Mouse (Mus musculus) left cerebral cortex, adult 2 months (tissue): ENCODE measurements at regions not wholly inside any gene's neighbourhood (a gene's known extent, or its start where the extent isn't known, plus 50 kb on each side); places are given as distances from the start of the nearest gene placed in this dataset.

Experiments used
- DNase-seq, 2 experiments: peaks; one replicate each; pipeline ENCODE4 v3.0.0; 2021 to 2022; ENCODE audit warnings: low spot score in 2 of 2, mixed read lengths in 1 of 2; ENCODE audit errors: extremely low spot score in 1 of 2
- H3K27ac ChIP-seq: fragments of 200-600 bp; 2 replicates; pipeline ENCODE4 v1.8.1; 2022
- H3K4me3 ChIP-seq: fragments of 200-600 bp; 2 replicates; pipeline ENCODE4 v1.8.1; 2022
- CTCF ChIP-seq: fragments of 200-600 bp; IDR thresholded peaks from 2 replicates; pipeline ENCODE4 v1.8.1; 2022; ENCODE audit warnings: antibody characterized with exemption, mild to moderate bottlenecking, moderate library complexity
- intact Hi-C: fragments of 180-260 bp; cut with DNase I; formaldehyde crosslinking; loops from one replicate; pipeline ENCODE4 v1.15.1; 2025

DNA sequence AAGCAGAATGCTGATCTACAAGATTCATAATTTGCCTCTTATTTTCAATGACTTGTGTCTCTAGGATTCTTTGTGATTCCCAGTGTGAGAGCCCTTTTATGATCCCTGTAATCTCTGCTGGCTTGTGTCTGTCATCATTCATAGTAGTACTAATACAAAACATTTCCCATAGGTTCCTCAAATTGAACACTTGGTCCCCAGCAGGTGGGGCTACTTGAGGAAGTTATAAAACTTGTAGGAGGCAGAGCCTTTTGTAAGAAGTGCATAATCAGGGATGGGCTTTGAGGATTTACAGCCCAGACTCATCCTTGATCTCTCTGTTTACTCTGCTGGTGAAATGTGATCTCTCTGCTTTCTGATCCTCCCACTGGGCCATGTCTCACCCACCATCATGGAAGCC, 743.6 kb downstream of the Adgrl2 start:
- intact Hi-C loops, result no loop called here
- DNase-seq, result no peak
- H3K27ac ChIP-seq, result no peak overlapping the region
- no peak for TF ChIP-seq CTCF
- H3K4me3 ChIP-seq, result no peak overlapping the region

GRCm38 (mm10) chr3:148238093-148238492, 752.3 kb downstream of the Adgrl2 start:
- no peak for DNase-seq
- TF ChIP-seq CTCF, result no peak
- Histone ChIP-seq H3K27ac (no peak overlapping the region), H3K4me3 (no peak overlapping the region)
- intact Hi-C loops, result no loop called here

DNA sequence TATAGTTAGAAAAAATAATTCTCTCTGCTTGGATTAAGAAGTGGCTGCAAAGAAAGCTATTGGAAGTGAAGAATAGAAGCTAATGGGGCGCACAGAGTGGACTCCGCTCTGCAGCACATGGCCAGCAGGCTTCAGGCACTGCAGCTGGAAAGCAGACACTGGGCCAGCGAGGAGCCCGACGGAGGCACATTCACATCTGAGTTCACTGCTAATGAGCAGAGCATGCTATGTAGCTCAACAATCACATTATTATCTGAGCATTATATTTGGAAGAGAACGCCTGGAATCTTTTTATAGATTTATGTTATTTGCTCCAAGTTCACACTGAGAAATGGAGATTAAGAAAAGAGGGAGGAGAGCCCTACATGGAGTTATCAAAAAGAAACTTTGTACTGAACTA, 752.8 kb downstream of the Adgrl2 start:
- intact Hi-C loops, result no loop called here
- TF ChIP-seq CTCF, result no peak
- no peak for DNase-seq
- Histone ChIP-seq H3K27ac (no peak overlapping the region), H3K4me3 (no peak overlapping the region)

- intact Hi-C loops, result no loop called here
- H3K4me3 ChIP-seq, result no peak overlapping the region
- no peak overlapping the region for H3K27ac ChIP-seq
- no peak for TF ChIP-seq CTCF
- no peak for DNase-seq
Observed at GRCm38 (mm10) chr3:148233616-148234015, 756.7 kb downstream of the Adgrl2 start.

DNA sequence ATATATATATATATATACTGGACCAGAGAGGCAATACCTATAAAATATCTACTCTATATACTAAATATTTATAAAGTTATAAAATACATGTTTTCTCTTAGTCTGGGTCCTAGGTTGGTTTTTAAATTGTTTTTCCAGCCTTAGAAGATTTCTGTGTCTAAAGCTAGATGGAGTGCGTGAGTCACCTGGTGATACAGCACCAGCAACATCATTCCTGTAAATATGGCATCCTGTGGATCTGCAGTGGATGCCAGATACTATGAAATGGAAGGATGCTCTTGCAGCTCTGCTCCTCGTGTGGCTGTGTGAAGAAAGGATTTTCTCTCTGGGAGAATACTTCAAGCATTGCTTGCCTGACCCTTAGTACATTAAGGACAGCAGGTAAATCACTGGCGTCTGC, 761.2 kb downstream of the Adgrl2 start:
- Histone ChIP-seq H3K27ac (no peak overlapping the region), H3K4me3 (no peak overlapping the region)
- DNase-seq, result no peak
- no peak for TF ChIP-seq CTCF
- intact Hi-C loops, result no loop called here

DNA sequence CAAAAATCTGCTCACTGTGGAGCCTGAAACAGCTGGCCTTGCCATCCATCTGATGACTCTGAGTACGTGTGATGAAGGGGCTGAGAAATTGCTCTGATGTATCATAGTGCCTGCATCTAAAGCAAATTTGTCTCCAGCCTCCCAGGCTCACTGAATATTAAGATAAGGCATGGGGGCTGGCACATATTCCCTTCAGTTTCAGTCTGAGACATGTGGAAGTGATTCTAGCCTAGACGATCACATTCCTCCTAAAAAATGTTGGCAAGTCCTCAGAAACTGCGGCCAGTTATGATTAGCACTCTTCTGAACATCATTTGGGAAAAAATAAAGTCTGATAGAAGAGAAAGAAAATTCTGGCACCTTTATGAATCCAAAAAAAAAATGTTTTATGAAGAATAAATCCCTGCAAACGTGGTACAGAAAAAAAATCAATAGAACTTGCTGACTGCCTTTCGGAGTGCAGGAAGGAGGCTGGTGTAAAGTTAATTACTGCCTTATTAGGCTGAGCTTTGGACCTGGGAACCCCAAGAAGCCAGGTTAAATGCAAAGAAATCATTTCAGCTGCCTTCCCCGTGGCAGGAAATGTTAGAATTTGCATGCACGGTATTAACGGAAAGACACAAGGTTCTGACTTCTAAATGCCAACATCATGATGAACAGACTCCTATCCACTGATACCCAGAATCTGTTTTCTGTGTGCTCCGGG, 762.2 kb downstream of the Adgrl2 start:
- no peak overlapping the region for H3K27ac ChIP-seq
- DNase-seq, result no peak
- intact Hi-C loops, result no loop called here
- no peak for TF ChIP-seq CTCF
- H3K4me3 ChIP-seq, result no peak overlapping the region

- no peak overlapping the region for H3K27ac ChIP-seq
- intact Hi-C loops, result no loop called here
- no peak overlapping the region for H3K4me3 ChIP-seq
- no peak for TF ChIP-seq CTCF
- DNase-seq, result no peak
Observed at GRCm38 (mm10) chr3:148220826-148221225, 769.5 kb downstream of the Adgrl2 start.

DNA sequence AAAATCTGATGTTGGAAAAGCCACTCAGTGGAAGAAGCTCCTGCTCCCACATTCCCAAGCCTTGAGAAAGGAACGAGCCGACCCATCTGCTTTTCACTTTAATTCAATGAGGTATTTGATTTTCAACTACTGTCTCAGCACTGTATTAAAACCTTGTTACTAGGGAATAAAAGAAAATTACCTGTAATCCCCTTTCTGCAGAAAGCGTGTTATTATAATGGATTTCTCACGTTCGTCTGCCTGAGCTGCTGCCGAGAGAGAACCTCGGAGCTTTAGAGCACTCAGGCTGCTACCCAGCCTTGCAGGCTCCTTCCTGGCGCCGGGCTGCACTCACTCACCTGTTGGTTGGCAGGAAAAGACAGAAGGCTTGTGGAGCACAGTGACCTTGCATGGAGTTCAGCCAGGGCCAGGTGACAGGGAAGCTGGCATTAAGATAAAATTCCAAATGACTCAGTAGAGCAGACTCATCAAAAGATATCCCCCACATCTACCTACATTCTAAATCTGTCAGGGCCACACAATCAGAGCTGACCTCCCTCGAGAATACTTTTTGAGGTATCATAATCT, 770.2 kb downstream of the Adgrl2 start:
- no peak for TF ChIP-seq CTCF
- Histone ChIP-seq H3K4me3 (no peak overlapping the region), H3K27ac (no peak overlapping the region)
- intact Hi-C loops, result no loop called here
- DNase-seq, result no peak

GRCm38 (mm10) chr3:148202148-148202547, 788.2 kb downstream of the Adgrl2 start:
- intact Hi-C loops, result no loop called here
- Histone ChIP-seq H3K4me3 (no peak overlapping the region), H3K27ac (no peak overlapping the region)
- DNase-seq, result no peak
- no peak for TF ChIP-seq CTCF

GRCm38 (mm10) chr3:148186704-148187103, 803.7 kb downstream of the Adgrl2 start:
- intact Hi-C loops, result no loop called here

GRCm38 (mm10) chr3:148167556-148167955, 822.8 kb downstream of the Adgrl2 start:
- intact Hi-C loops, result no loop called here
- DNase-seq, result no peak
- Histone ChIP-seq H3K4me3 (no peak overlapping the region), H3K27ac (no peak overlapping the region)
- no peak for TF ChIP-seq CTCF

More at GRCm38 (mm10) chr3:148186704-148187103, 803.7 kb downstream of the Adgrl2 start:
- no peak for TF ChIP-seq CTCF
- DNase-seq, result no peak
- H3K27ac ChIP-seq, result no peak overlapping the region
- no peak overlapping the region for H3K4me3 ChIP-seq

DNA sequence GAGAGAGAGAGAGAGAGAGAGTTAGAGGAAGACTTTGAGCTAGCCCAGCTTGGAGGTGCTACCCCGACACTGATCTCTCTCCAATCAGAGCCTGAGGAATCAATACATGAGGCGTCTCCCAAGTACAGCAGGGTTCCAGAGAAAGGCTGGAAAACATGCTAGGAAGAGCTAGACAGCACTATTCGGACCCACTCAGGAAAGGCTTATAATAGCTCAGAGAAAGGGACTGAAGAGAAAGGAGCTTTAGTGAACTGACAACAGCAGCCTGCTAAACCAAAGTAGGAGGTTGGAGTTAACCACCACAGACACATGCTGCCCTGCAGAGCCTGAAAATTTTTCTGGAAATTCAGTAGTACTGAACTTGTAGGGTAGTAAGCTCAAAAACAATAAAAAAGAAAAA, 831.3 kb downstream of the Adgrl2 start:
- H3K4me3 ChIP-seq, result no peak overlapping the region
- DNase-seq, result no peak
- intact Hi-C loops, result no loop called here
- no peak overlapping the region for H3K27ac ChIP-seq
- no peak for TF ChIP-seq CTCF

DNA sequence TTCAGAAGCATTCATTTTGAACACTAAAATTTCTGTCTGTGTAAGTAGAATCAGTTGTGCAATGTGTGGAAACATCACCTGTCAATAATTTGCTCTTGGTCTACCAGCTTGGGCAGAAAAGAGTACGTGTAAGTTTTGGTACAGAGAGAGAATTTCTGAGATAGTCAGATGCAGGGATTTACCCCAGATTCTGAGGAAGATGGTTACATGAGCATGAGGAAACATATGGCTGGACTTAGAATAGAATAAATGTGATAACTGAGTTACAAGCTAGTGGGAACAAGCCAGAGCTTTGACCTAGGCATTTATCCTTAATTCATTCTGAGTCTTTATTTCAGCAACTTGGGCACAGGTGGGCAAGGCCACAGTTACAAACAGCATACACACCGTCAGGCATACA, 831.8 kb downstream of the Adgrl2 start:
- H3K4me3 ChIP-seq, result no peak overlapping the region
- TF ChIP-seq CTCF, result no peak
- intact Hi-C loops, result no loop called here
- H3K27ac ChIP-seq, result no peak overlapping the region
- DNase-seq, result no peak
